Mouse (Mus musculus): ENCODE data around the gene Slc16a10.
"Not testable (repeated sequence)": the region's sequence is repeated elsewhere in the genome, so short reads cannot be mapped to it uniquely, and the experiment has no call there.

Gene Slc16a10

GRCm38 (mm10) chr10:40026546-40026945 is 115.5 kb downstream of the Slc16a10 start:
- DNase-seq (ENCODE audit: low spot score in 2 of 2): no peak

- DNase-seq (ENCODE audit: low spot score in 2 of 2): no peak
These were observed 116.5 kb downstream of the Slc16a10 start for GRCm38 (mm10) chr10:40025560-40025959.

- DNase-seq (ENCODE audit: low spot score in 2 of 2): peak; percentile 82 to 89
These were observed 117.3 kb downstream of the Slc16a10 start, which contains the start of gene Mfsd4b1 for GRCm38 (mm10) chr10:40024554-40025428. TSS of gene Mfsd4b1 (minus strand) at chr10:40025268.

- no peak for DNase-seq (ENCODE audit: low spot score in 2 of 2)
These were observed 121.7 kb downstream of the Slc16a10 start for GRCm38 (mm10) chr10:40020401-40020800.

- DNase-seq (ENCODE audit: low spot score in 2 of 2): peak; percentile 9 to 31
These were observed 122.6 kb downstream of the Slc16a10 start for GRCm38 (mm10) chr10:40019492-40019891.

GRCm38 (mm10) chr10:40018261-40018860 is 123.7 kb downstream of the Slc16a10 start:
- peak in 1 of 2 experiments; percentile 41 for DNase-seq (ENCODE audit: low spot score in 2 of 2)

- no peak for DNase-seq (ENCODE audit: low spot score in 2 of 2)
These were observed 132.5 kb downstream of the Slc16a10 start for GRCm38 (mm10) chr10:40009591-40009990.

- not testable (repeated sequence) for DNase-seq (ENCODE audit: low spot score in 2 of 2)
These were observed 133.2 kb downstream of the Slc16a10 start for GRCm38 (mm10) chr10:40008847-40009246.

- DNase-seq (ENCODE audit: low spot score in 2 of 2): no peak
These were observed 134.1 kb downstream of the Slc16a10 start for GRCm38 (mm10) chr10:40007953-40008352.

- peak in 1 of 2 experiments; percentile 7 for DNase-seq (ENCODE audit: low spot score in 2 of 2)
These were observed 135.1 kb downstream of the Slc16a10 start for GRCm38 (mm10) chr10:40006963-40007362.

GRCm38 (mm10) chr10:40000746-40001145 is 141.3 kb downstream of the Slc16a10 start:
- no peak for DNase-seq (ENCODE audit: low spot score in 2 of 2)

- no peak for DNase-seq (ENCODE audit: low spot score in 2 of 2)
These were observed 150.9 kb downstream of the Slc16a10 start for GRCm38 (mm10) chr10:39991155-39991554.

GRCm38 (mm10) chr10:39986466-39986865 is 155.6 kb downstream of the Slc16a10 start, which contains the start of gene Mfsd4b5:
TSS of gene Mfsd4b5 (minus strand) at chr10:39986646.
- DNase-seq (ENCODE audit: low spot score in 2 of 2): no peak

All from heart, adult 9 months (tissue).